8 mouse cellular contexts compared by ENCODE assay signal in the genomic region with DNA sequence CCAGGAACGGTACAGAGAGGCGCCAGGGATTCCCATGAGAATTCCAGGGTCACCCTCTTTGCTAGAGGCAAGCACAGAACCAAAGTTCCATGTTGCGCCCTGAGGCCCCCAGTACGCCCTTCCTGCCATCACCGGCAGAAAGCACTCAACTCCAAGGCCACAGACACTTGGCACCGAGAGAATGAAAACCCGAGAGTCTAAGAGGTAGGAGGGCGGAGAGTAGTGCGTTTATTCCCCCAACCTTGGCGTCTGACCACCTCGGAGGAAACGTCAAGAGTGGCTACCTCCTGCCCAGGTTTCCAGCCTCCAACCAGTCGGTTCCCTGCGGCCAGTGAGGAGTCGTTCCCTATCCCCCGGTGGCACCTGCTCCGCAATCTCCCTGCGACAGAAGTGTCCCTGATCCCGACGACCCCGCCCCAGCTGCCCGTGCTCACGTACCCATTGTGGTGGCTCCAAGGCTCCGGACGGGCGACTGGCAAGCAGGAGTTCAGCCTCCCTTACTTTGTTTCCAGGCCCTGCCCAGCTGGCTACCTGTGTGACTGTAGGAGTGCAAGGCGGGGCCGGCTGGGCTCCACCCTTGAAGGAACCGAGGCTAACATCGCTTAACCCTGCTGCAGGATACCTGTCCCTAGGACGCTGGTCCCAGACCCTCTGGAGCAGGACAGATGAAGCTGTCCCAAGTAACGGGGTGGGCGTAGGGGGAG. TPM values are rescaled to one million over a fixed set of nuclear protein-coding genes. Genes with fewer than 3 reads are reported as not detected.
A peak's percentile ranks its signal among the peaks of the same experiment; 100 is the strongest.
DNase-seq lines count a peak whose midpoint lies in the region; ATAC-seq lines count a peak whose summit lies in the region.
"Had no signal": no experiment of that assay in that cellular context is flagged by ENCODE, and none has a peak within 500 bp of the region (broad histone marks: within the 10 kb centered on the region; RNA-seq: fewer than 3 reads in every experiment).

Gene Slc15a1, minus strand, starts transcription at position 472 of the 704 bp plus-strand sequence.

- H3K4me1 ChIP-seq in embryonic facial prominence, embryonic 14.5 days (ENCODE audit: control insufficient read depth, insufficient read depth, low read length), result no peaks in the 10 kb centered on the region
- peaks cover 6% of the 10 kb centered on the region for H3K4me1 ChIP-seq in midbrain, embryonic 11.5 days (ENCODE audit: control insufficient read depth, insufficient read depth, low read length)

- H3K36me3 ChIP-seq in embryonic facial prominence, embryonic 14.5 days (ENCODE audit: control insufficient read depth, insufficient read depth, low read length), result no peaks in the 10 kb centered on the region
- H3K36me3 ChIP-seq in midbrain, embryonic 11.5 days (ENCODE audit: control insufficient read depth, insufficient read depth, low read length), result no peaks in the 10 kb centered on the region

- H3K9me3 ChIP-seq in embryonic facial prominence, embryonic 14.5 days (ENCODE audit: control insufficient read depth, low read length), result no peaks in the 10 kb centered on the region
- H3K9me3 ChIP-seq in midbrain, embryonic 11.5 days (ENCODE audit: control insufficient read depth, low read length), result no peaks in the 10 kb centered on the region

- peak; percentile 63 for DNase-seq in R1 (ENCODE audit: low read depth, low spot score)
- no peak for DNase-seq in embryonic facial prominence, embryonic 14.5 days (ENCODE audit: low spot score)
- peak; percentile 28 to 41 for DNase-seq in kidney, postnatal 4 days
- DNase-seq in midbrain, embryonic 11.5 days (ENCODE audit: low spot score, missing footprints), result peak; percentile 89
- no peak for DNase-seq in layer of hippocampus, adult 11-12 months (ENCODE audit: low spot score)
- no peak for DNase-seq in layer of hippocampus, postnatal 25 days (ENCODE audit: extremely low spot score in 1 of 2, low spot score in 1 of 2)
- no peak for DNase-seq in cerebellum, adult 11-12 months

- H3K27ac ChIP-seq in embryonic facial prominence, embryonic 14.5 days (replicated peaks; ENCODE audit: low read depth, low read length), result no peak within 1 kb of the TSS
- no peak within 1 kb of the TSS for H3K27ac ChIP-seq in midbrain, embryonic 11.5 days (ENCODE audit: low read depth, low read length)
- H3K27ac ChIP-seq: macrophage had no signal

- H3K4me3 ChIP-seq in embryonic facial prominence, embryonic 14.5 days (ENCODE audit: low read depth, low read length), result 0 out of 2 replicates have a peak within 1 kb of the TSS, but pooled peaks have one; percentile 4
- H3K4me3 ChIP-seq in midbrain, embryonic 11.5 days (ENCODE audit: low read depth, low read length), result peak within 1 kb of the TSS; percentile 15

- WGBS in embryonic facial prominence, embryonic 14.5 days, result 11% methylated on average over 31 of the region's 33 CpGs
- WGBS in midbrain, embryonic 11.5 days, result 9% methylated on average over 33 of the region's 33 CpGs

- no peak for ATAC-seq in embryonic facial prominence, embryonic 14.5 days (ENCODE audit: low read depth)
- ATAC-seq in midbrain, embryonic 11.5 days (ENCODE audit: low FRiP score), result peak; percentile 35

- H3K9ac ChIP-seq in embryonic facial prominence, embryonic 14.5 days (ENCODE audit: low read depth, low read length), result no peak within 1 kb of the TSS
- peak within 1 kb of the TSS; percentile 16; the same call in 1 of the 2 replicates for H3K9ac ChIP-seq in midbrain, embryonic 11.5 days (ENCODE audit: low read length)

- H3K27me3 ChIP-seq in embryonic facial prominence, embryonic 14.5 days (replicated peaks; ENCODE audit: control insufficient read depth, insufficient read depth, low read length), result peaks cover 39% of the 10 kb centered on the region
- H3K27me3 ChIP-seq in midbrain, embryonic 11.5 days (ENCODE audit: control insufficient read depth, insufficient read depth, low read length), result peaks cover 22% of the 10 kb centered on the region

- H3K4me2 ChIP-seq in embryonic facial prominence, embryonic 14.5 days (ENCODE audit: low read depth, low read length), result peak within 1 kb of the TSS; percentile 34; the same call in 1 of the 2 replicates
- H3K4me2 ChIP-seq in midbrain, embryonic 11.5 days, result peak within 1 kb of the TSS; percentile 38

RNA-seq across cellular contexts. Expression of gene Slc15a1, which starts in this region (rescaled TPM):
- 0.25 and 0.54 TPM in 2 replicates for polyA plus RNA-seq in embryonic facial prominence, embryonic 14.5 days (2014; fragmentation: Nextera tagmentation; extraction: Ambion mirVana)
- polyA plus RNA-seq in midbrain, embryonic 11.5 days (2014; fragmentation: Nextera tagmentation; extraction: Ambion mirVana), result not detected in 2 replicates
- under 1 TPM in 1 of 2 experiments, not detected in 1; 0.07 TPM for total RNA-seq in layer of hippocampus, postnatal 25 days (2021)
- polyA plus RNA-seq: macrophage had no signal

Comparison
In these comparisons a context has a peak if more than half of its experiments do, and no peak if none do; other contexts are left out.
1. Peak in DNase-seq, ATAC-seq, H3K4me3 ChIP-seq, H3K9ac ChIP-seq and H3K4me2 ChIP-seq in midbrain, embryonic 11.5 days; RNA of the gene not detected or under 1 TPM.
2. DNase-seq: peak in R1 (single experiment) and kidney, postnatal 4 days (2 of 2); none in embryonic facial prominence, embryonic 14.5 days (single experiment), layer of hippocampus, adult 11-12 months (single experiment), layer of hippocampus, postnatal 25 days (0 of 2) and cerebellum, adult 11-12 months (single experiment).